Mouse (Mus musculus): ENCODE measurements at regions not wholly inside any gene's neighbourhood (a gene's known extent, or its start where the extent isn't known, plus 50 kb on each side); places are given as distances from the start of the nearest gene placed in this dataset.

- Histone ChIP-seq H3K4me1 (ENCODE audit: control insufficient read depth in 1 of 2, insufficient read depth in 2 of 2) (peaks cover 2 to 29% of the 10 kb centered on the region in 2 experiments; a peak in 2 of 4 replicates), H3K9ac (ENCODE audit: insufficient read depth, low read depth) (no peak overlapping the region), H3K4me3 (replicated peaks in 1 of 3; ENCODE audit: low read depth in 2 of 3, low read length in 2 of 3, poor library complexity in 1 of 3) (no peak overlapping the region), H3K79me2 (replicated peaks; ENCODE audit: control insufficient read depth, extremely low read depth, insufficient read depth, poor library complexity, severe bottlenecking) (no peaks in the 10 kb centered on the region), H3K9me3 (replicated peaks; ENCODE audit: low read length) (no peaks in the 10 kb centered on the region), H3K4me2 (ENCODE audit: insufficient read depth, low read depth, poor library complexity, severe bottlenecking) (no peak overlapping the region), H3K27me3 (replicated peaks) (no peaks in the 10 kb centered on the region), H3K36me3 (replicated peaks in 1 of 2; ENCODE audit: control insufficient read depth in 1 of 2, insufficient read depth in 1 of 2, low read length in 1 of 2) (no peaks in the 10 kb centered on the region), H3K27ac (ENCODE audit: insufficient read depth, low read depth) (no peak overlapping the region)
- in situ Hi-C loops (cut with MboI; ENCODE audit: low pct_ligation_motif_present, low pct_unique_long_range_greater_than_20kb, low sequenced_read_pairs) (loop anchor here (25.0 kb wide), 1 partner anchor 133 kb away; no protein-coding TSS in a partner anchor), dilution Hi-C loops (cut with MboI; ENCODE audit: extremely low pct_ligation_motif_present, extremely low pct_unique_long_range_greater_than_20kb, low sequenced_read_pairs) (no loop called here)
- DNase-seq (ENCODE audit: extremely low read depth), result no peak
- no peak for TF ChIP-seq SIN3A (IDR thresholded peaks at IDR 0.05; ENCODE audit: low read length)
- no peak for TF ChIP-seq E2F4 (IDR thresholded peaks at IDR 0.05; ENCODE audit: insufficient replicate concordance, low read depth, low read length)
- no peak for TF ChIP-seq USF2 (conservative IDR thresholded peaks at IDR 0.05; ENCODE audit: low read depth, low read length)
- TF ChIP-seq TBP (conservative IDR thresholded peaks at IDR 0.05; ENCODE audit: low read depth, low read length), result no peak
- TF ChIP-seq HCFC1 (IDR thresholded peaks at IDR 0.05; ENCODE audit: low read depth, low read length), result no peak
- no peak for TF ChIP-seq MXI1 (IDR thresholded peaks at IDR 0.05; ENCODE audit: low read depth, low read length)
- TF ChIP-seq MAZ (IDR thresholded peaks at IDR 0.05; ENCODE audit: low read depth, low read length), result no peak
- no peak for TF ChIP-seq POLR2AphosphoS2 (IDR thresholded peaks at IDR 0.05; ENCODE audit: low read depth, low read length)
- no peak for TF ChIP-seq MEF2A (IDR thresholded peaks at IDR 0.05; ENCODE audit: borderline replicate concordance, low read depth, low read length)
- TF ChIP-seq USF1 (IDR thresholded peaks at IDR 0.05; ENCODE audit: low read depth, low read length), result no peak
- TF ChIP-seq POLR2A (IDR thresholded peaks at IDR 0.05; ENCODE audit: low read depth, low read length), result no peak
- no peak for TF ChIP-seq RCOR1 (conservative IDR thresholded peaks at IDR 0.05; ENCODE audit: low read depth, low read length)
- no peak for TF ChIP-seq GABPA (IDR thresholded peaks at IDR 0.05; ENCODE audit: insufficient replicate concordance, low read depth, low read length)
- TF ChIP-seq RAD21 (IDR thresholded peaks at IDR 0.05; ENCODE audit: low read depth, low read length), result no peak
- TF ChIP-seq NELFE (IDR thresholded peaks at IDR 0.05; ENCODE audit: low read depth, low read length), result no peak
- no peak for TF ChIP-seq TCF12 (IDR thresholded peaks at IDR 0.05; ENCODE audit: low read depth, low read length)
- no peak for TF ChIP-seq ZC3H11A (IDR thresholded peaks at IDR 0.05; ENCODE audit: low read depth, low read length)
Measured at GRCm38 (mm10) chr2:78053910-78054309, 107.7 kb upstream of the Cwc22 start.

- Histone ChIP-seq H3K4me3 (replicated peaks in 1 of 3; ENCODE audit: low read depth in 2 of 3, low read length in 2 of 3, poor library complexity in 1 of 3) (no peak overlapping the region), H3K9me3 (replicated peaks; ENCODE audit: low read length) (no peaks in the 10 kb centered on the region), H3K4me2 (ENCODE audit: insufficient read depth, low read depth, poor library complexity, severe bottlenecking) (no peak overlapping the region), H3K9ac (ENCODE audit: insufficient read depth, low read depth) (no peak overlapping the region), H3K27me3 (replicated peaks) (no peaks in the 10 kb centered on the region), H3K4me1 (ENCODE audit: control insufficient read depth in 1 of 2, insufficient read depth in 2 of 2) (peaks cover 0 to 24% of the 10 kb centered on the region in 2 experiments; a peak in 2 of 4 replicates), H3K27ac (ENCODE audit: insufficient read depth, low read depth) (no peak overlapping the region), H3K79me2 (replicated peaks; ENCODE audit: control insufficient read depth, extremely low read depth, insufficient read depth, poor library complexity, severe bottlenecking) (no peaks in the 10 kb centered on the region), H3K36me3 (replicated peaks in 1 of 2; ENCODE audit: control insufficient read depth in 1 of 2, insufficient read depth in 1 of 2, low read length in 1 of 2) (no peaks in the 10 kb centered on the region)
- TF ChIP-seq SIN3A (IDR thresholded peaks at IDR 0.05; ENCODE audit: low read length), result no peak
- TF ChIP-seq MYC (IDR thresholded peaks at IDR 0.05; ENCODE audit: low read depth, low read length), result no peak
- no peak for TF ChIP-seq IRF4 (IDR thresholded peaks at IDR 0.05; ENCODE audit: low read depth, low read length)
- TF ChIP-seq MAFK (IDR thresholded peaks at IDR 0.05; ENCODE audit: insufficient replicate concordance, low read length), result no peak
- no peak for TF ChIP-seq ZC3H11A (IDR thresholded peaks at IDR 0.05; ENCODE audit: low read depth, low read length)
- TF ChIP-seq UBTF (IDR thresholded peaks at IDR 0.05; ENCODE audit: low read depth, low read length), result no peak
- TF ChIP-seq CHD1 (IDR thresholded peaks at IDR 0.05; ENCODE audit: low read depth, low read length), result no peak
- dilution Hi-C loops (cut with MboI; ENCODE audit: extremely low pct_ligation_motif_present, extremely low pct_unique_long_range_greater_than_20kb, low sequenced_read_pairs), result no loop called here
- in situ Hi-C loops (cut with MboI; ENCODE audit: low pct_ligation_motif_present, low pct_unique_long_range_greater_than_20kb, low sequenced_read_pairs), result loop anchor here (25.0 kb wide), 1 partner anchor 137 kb away; no protein-coding TSS in a partner anchor
- no peak for DNase-seq (ENCODE audit: extremely low read depth)
Measured at GRCm38 (mm10) chr2:78050542-78050941, 104.4 kb upstream of the Cwc22 start.
